Mouse (Mus musculus) G1E (cell line): ENCODE measurements around the gene Atp6v0e. TPM values are rescaled to one million over a fixed set of nuclear protein-coding genes. Genes with fewer than 3 reads are reported as not detected.

Experiments
- ATAC-seq: 2 replicates; pipeline ENCODE4 v1.8.0; 2016; ENCODE audit warnings: mild to moderate bottlenecking; ENCODE audit not compliant: insufficient number of reproducible peaks, poor library complexity, low FRiP score, severe bottlenecking; ENCODE audit errors: extremely low read depth
- DNase-seq: peaks from one replicate; pipeline ENCODE4 v3.0.0; 2012; ENCODE audit warnings: low spot score
- H3K27me3 ChIP-seq: 2 replicates; pipeline ENCODE4 v1.6.1; 2012; ENCODE audit warnings: mild to moderate bottlenecking, low read length, inconsistent platforms; ENCODE audit not compliant: insufficient read depth
- H3K36me3 ChIP-seq: replicated peaks from 2 replicates; pipeline ENCODE3; 2012; ENCODE audit warnings: mild to moderate bottlenecking, inconsistent platforms
- H3K4me1 ChIP-seq: 2 replicates; pipeline ENCODE4 v1.6.1; 2012; ENCODE audit warnings: low read depth, low read length, inconsistent platforms, mixed read lengths; ENCODE audit not compliant: insufficient read depth
- H3K4me3 ChIP-seq: 2 replicates; pipeline ENCODE4 v1.5.1; 2012; ENCODE audit warnings: low read depth, mild to moderate bottlenecking, inconsistent platforms, low read length, moderate library complexity, mixed read lengths
- H3K9me3 ChIP-seq: replicated peaks from 2 replicates; pipeline ENCODE4 v1.6.1; 2012; ENCODE audit warnings: inconsistent platforms
- CTCF ChIP-seq: IDR thresholded peaks from 2 replicates; pipeline ENCODE4 v1.5.1; 2012; ENCODE audit warnings: low read depth, low read length, inconsistent platforms, mixed read lengths
- GATA1 ChIP-seq: IDR thresholded peaks from 2 replicates; pipeline ENCODE4 v1.6.1; 2012; ENCODE audit warnings: borderline replicate concordance, low read length, inconsistent platforms, mixed read lengths
- GATA2 ChIP-seq: IDR thresholded peaks from 2 replicates; pipeline ENCODE4 v1.6.1; 2012; ENCODE audit warnings: low read depth, low read length, inconsistent platforms, borderline replicate concordance
- POLR2AphosphoS5 ChIP-seq: IDR thresholded peaks from 2 replicates; pipeline ENCODE4 v1.6.1; 2012; ENCODE audit warnings: low read depth, low read length, inconsistent platforms; ENCODE audit not compliant: insufficient replicate concordance
- TAL1 ChIP-seq: conservative IDR thresholded peaks from 2 replicates; pipeline ENCODE4 v1.6.1; 2012; ENCODE audit warnings: low read depth, low read length, inconsistent platforms, mixed read lengths
- polyA plus RNA-seq: library from polyadenylated mRNA; stranded (reverse); fragments of >175 nt; gene quantifications from 2 replicates; pipeline ENCODE4 v1.2.3, GENCODE M21; 2012
- total RNA-seq, 2 experiments: library from RNA; stranded (forward) in 1 of 2; stranded (reverse) in 1 of 2; fragments of 200-1000 nt in 1 of 2; fragments of >200 nt in 1 of 2; fragmentation: Nextera tagmentation in 1 of 2; gene quantifications; 2 replicates each; pipeline ENCODE4 v1.2.3; 2014 to 2017

Gene Atp6v0e
- total and polyA plus RNA-seq, 3 experiments = 9.6 to 325 (median 117) TPM

GRCm38 (mm10) chr17:26689810-26690209, 26.8 kb downstream of the Atp6v0e start:
- H3K4me3 ChIP-seq = no peak overlapping the region
- no peak for TF ChIP-seq POLR2AphosphoS5
- no peak for TF ChIP-seq TAL1
- no peak for TF ChIP-seq GATA1
- no peak for TF ChIP-seq CTCF
- TF ChIP-seq GATA2 = no peak
- DNase-seq = peak; percentile 50
- no peaks in the 10 kb centered on the region for H3K27me3 ChIP-seq
- peak; percentile 22 for ATAC-seq
- peaks cover 44% of the 10 kb centered on the region for H3K4me1 ChIP-seq
- H3K9me3 ChIP-seq = no peaks in the 10 kb centered on the region
- H3K36me3 ChIP-seq = peaks cover 95% of the 10 kb centered on the region

GRCm38 (mm10) chr17:26690236-26690635, 27.2 kb downstream of the Atp6v0e start:
- Histone ChIP-seq H3K27me3 (no peaks in the 10 kb centered on the region), H3K4me1 (peaks cover 42% of the 10 kb centered on the region), H3K9me3 (no peaks in the 10 kb centered on the region), H3K4me3 (no peak overlapping the region), H3K36me3 (peaks cover 95% of the 10 kb centered on the region)
- ATAC-seq = no peak
- no peak for TF ChIP-seq GATA2
- TF ChIP-seq TAL1 = no peak
- no peak for TF ChIP-seq CTCF
- no peak for TF ChIP-seq GATA1
- no peak for TF ChIP-seq POLR2AphosphoS5
- no peak for DNase-seq

- no peak for TF ChIP-seq POLR2AphosphoS5
- TF ChIP-seq GATA2 = no peak
- TF ChIP-seq CTCF = no peak
- no peak for TF ChIP-seq TAL1
- no peak for TF ChIP-seq GATA1
- DNase-seq = no peak
- peaks cover 96% of the 10 kb centered on the region for H3K36me3 ChIP-seq
These were observed 28.1 kb downstream of the Atp6v0e start for GRCm38 (mm10) chr17:26691110-26691509.

DNA sequence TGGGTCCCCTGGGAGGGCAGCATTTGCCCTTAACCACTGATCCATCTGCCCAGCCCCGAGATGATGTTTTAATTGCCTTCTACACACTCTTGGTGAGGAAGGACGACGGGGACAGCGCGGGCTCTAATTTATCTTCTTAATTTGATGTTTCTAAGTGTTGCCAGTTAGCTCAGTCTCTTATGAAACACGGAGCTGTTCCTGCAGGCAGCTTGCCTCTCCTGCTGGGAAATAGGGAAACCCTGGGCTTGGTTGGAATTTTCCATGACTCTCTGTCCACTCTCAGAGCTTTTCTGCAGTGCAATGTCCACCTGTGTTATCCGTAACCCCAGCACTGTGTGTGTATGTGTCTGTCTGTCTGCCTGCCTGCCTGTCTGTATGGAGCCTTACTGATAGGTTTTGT, 30.4 kb downstream of the Atp6v0e start:
- Histone ChIP-seq H3K4me1 (peaks cover 31% of the 10 kb centered on the region), H3K4me3 (no peak overlapping the region), H3K9me3 (no peaks in the 10 kb centered on the region), H3K36me3 (peaks cover 96% of the 10 kb centered on the region), H3K27me3 (no peaks in the 10 kb centered on the region)
- TF ChIP-seq CTCF = no peak
- TF ChIP-seq TAL1 = no peak
- TF ChIP-seq GATA2 = no peak
- TF ChIP-seq GATA1 = no peak
- ATAC-seq = no peak
- DNase-seq = no peak

More at GRCm38 (mm10) chr17:26691110-26691509, 28.1 kb downstream of the Atp6v0e start:
- Histone ChIP-seq H3K4me3 (no peak overlapping the region), H3K9me3 (no peaks in the 10 kb centered on the region), H3K4me1 (peaks cover 38% of the 10 kb centered on the region), H3K27me3 (no peaks in the 10 kb centered on the region)
- ATAC-seq = no peak

- DNase-seq (no peak), ATAC-seq (no peak)
- Histone ChIP-seq H3K4me3 (no peak overlapping the region), H3K27me3 (no peaks in the 10 kb centered on the region), H3K4me1 (peaks cover 28% of the 10 kb centered on the region), H3K9me3 (no peaks in the 10 kb centered on the region), H3K36me3 (peaks cover 96% of the 10 kb centered on the region)
- TF ChIP-seq POLR2AphosphoS5 = no peak
- no peak for TF ChIP-seq TAL1
- TF ChIP-seq GATA2 = no peak
- no peak for TF ChIP-seq GATA1
- no peak for TF ChIP-seq CTCF
These were observed 31.1 kb downstream of the Atp6v0e start for GRCm38 (mm10) chr17:26694171-26694570.

DNA sequence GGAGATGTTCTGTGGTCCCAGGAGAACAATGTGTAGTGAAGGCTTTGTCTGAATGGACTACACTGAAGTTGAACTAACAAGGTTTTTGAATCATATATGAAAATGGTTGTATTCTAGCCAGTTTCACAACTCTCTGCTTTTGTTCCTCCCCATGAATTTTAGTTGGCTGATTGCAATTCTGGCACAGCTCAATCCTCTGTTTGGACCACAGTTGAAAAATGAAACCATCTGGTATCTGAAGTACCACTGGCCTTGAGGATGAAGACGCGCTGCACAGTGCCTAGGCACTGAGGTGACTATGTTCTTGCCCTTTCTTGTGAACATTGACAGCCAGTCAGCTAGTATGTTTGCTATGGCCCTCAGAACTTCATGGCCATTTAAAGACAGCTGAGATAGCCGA, 32.2 kb downstream of the Atp6v0e start:
- no peaks in the 10 kb centered on the region for H3K9me3 ChIP-seq
- DNase-seq (no peak), ATAC-seq (no peak)
- H3K4me3 ChIP-seq = no peak overlapping the region
- peaks cover 96% of the 10 kb centered on the region for H3K36me3 ChIP-seq
- no peaks in the 10 kb centered on the region for H3K27me3 ChIP-seq
- H3K4me1 ChIP-seq = peaks cover 18% of the 10 kb centered on the region
- no peak for TF ChIP-seq TAL1
- TF ChIP-seq GATA1 = no peak
- no peak for TF ChIP-seq POLR2AphosphoS5
- TF ChIP-seq GATA2 = no peak
- no peak for TF ChIP-seq CTCF

- no peak for DNase-seq
- no peak for ATAC-seq
- Histone ChIP-seq H3K9me3 (no peaks in the 10 kb centered on the region), H3K36me3 (peaks cover 88% of the 10 kb centered on the region), H3K27me3 (no peaks in the 10 kb centered on the region), H3K4me3 (no peak overlapping the region), H3K4me1 (peaks cover 12% of the 10 kb centered on the region)
- TF ChIP-seq POLR2AphosphoS5 (no peak), CTCF (peak; percentile 48; the same call in 1 of the 2 replicates)
These were observed 35.8 kb downstream of the Atp6v0e start for GRCm38 (mm10) chr17:26698846-26699245.
